Mouse (Mus musculus) myocyte (in vitro differentiated cells): Measurements from ENCODE around the gene Tyw5. TPM values are rescaled to one million over a fixed set of nuclear protein-coding genes. Genes with fewer than 3 reads are reported as not detected.

ENCODE experiments used
- H3K27me3 ChIP-seq: one replicate; pipeline ENCODE4 v1.6.1; 2011; ENCODE audit not compliant: control insufficient read depth, insufficient read depth, insufficient read length
- H3K36me3 ChIP-seq: one replicate; pipeline ENCODE4 v1.6.1; 2011; ENCODE audit not compliant: control insufficient read depth, insufficient read depth
- H3K4me2 ChIP-seq: one replicate; pipeline ENCODE4 v1.6.1; 2011; ENCODE audit warnings: low read depth, control low read depth
- H3K4me3 ChIP-seq: one replicate; pipeline ENCODE4 v1.5.1; 2011; ENCODE audit warnings: mild to moderate bottlenecking, control low read depth, moderate library complexity
- H3K79me2 ChIP-seq: one replicate; pipeline ENCODE4 v1.6.1; 2011; ENCODE audit not compliant: control insufficient read depth, insufficient read depth
- H3ac ChIP-seq: one replicate; pipeline ENCODE4 v1.6.1; 2011; ENCODE audit not compliant: control insufficient read depth, insufficient read length
- CEBPB ChIP-seq: IDR thresholded peaks from 2 replicates; pipeline ENCODE4 v1.6.1; 2011; ENCODE audit warnings: mild to moderate bottlenecking, moderate library complexity; ENCODE audit not compliant: poor library complexity, insufficient read depth, severe bottlenecking
- E2F4 ChIP-seq: IDR thresholded peaks from one replicate; pipeline ENCODE4 v1.6.1; 2011; ENCODE audit warnings: mild to moderate bottlenecking, control low read depth, moderate library complexity; ENCODE audit not compliant: insufficient read depth
- MAX ChIP-seq: IDR thresholded peaks from one replicate; pipeline ENCODE4 v1.6.1; 2011; ENCODE audit warnings: low read depth, mild to moderate bottlenecking, control low read depth
- MYOD1 ChIP-seq, 3 experiments: IDR thresholded peaks; one replicate each; pipeline ENCODE4 v1.6.1; 2011; ENCODE audit warnings: control low read depth in 2 of 3, low read depth in 2 of 3, mild to moderate bottlenecking in 2 of 3, moderate library complexity in 1 of 3; ENCODE audit not compliant: insufficient read length in 2 of 3, control insufficient read depth in 1 of 3
- MYOG ChIP-seq, 3 experiments: IDR thresholded peaks; one replicate each; pipeline ENCODE4 v1.6.1; 2011; ENCODE audit warnings: control low read depth in 2 of 3, low read depth in 2 of 3, mild to moderate bottlenecking in 2 of 3; ENCODE audit not compliant: insufficient read length in 2 of 3, control insufficient read depth in 1 of 3, insufficient read depth in 1 of 3
- POLR2A ChIP-seq: IDR thresholded peaks from one replicate; pipeline ENCODE4 v1.6.1; 2011; ENCODE audit warnings: low read depth, mild to moderate bottlenecking, control low read depth, moderate library complexity; ENCODE audit not compliant: insufficient read length
- POLR2AphosphoS2 ChIP-seq: IDR thresholded peaks from one replicate; pipeline ENCODE4 v1.6.1; 2011; ENCODE audit warnings: low read depth, control low read depth; ENCODE audit not compliant: insufficient read length
- REST ChIP-seq: IDR thresholded peaks from one replicate; pipeline ENCODE4 v1.6.1; 2011; ENCODE audit warnings: mild to moderate bottlenecking, control low read depth, moderate library complexity; ENCODE audit not compliant: insufficient read depth, insufficient read length
- SRF ChIP-seq: IDR thresholded peaks from one replicate; pipeline ENCODE4 v1.6.1; 2011; ENCODE audit warnings: low read depth; ENCODE audit not compliant: control insufficient read depth, insufficient read length
- TCF12 ChIP-seq: IDR thresholded peaks from one replicate; pipeline ENCODE4 v1.6.1; 2011; ENCODE audit warnings: mild to moderate bottlenecking, control low read depth; ENCODE audit not compliant: poor library complexity, insufficient read depth, severe bottlenecking
- TCF3 ChIP-seq: IDR thresholded peaks from one replicate; pipeline ENCODE4 v1.6.1; 2011; ENCODE audit warnings: low read depth, control low read depth; ENCODE audit not compliant: insufficient read length
- USF1 ChIP-seq: IDR thresholded peaks from one replicate; pipeline ENCODE4 v1.6.1; 2011; ENCODE audit warnings: low read depth, mild to moderate bottlenecking, control low read depth, moderate library complexity
- polyA plus RNA-seq: library from polyadenylated mRNA; unstranded; fragments of >200 nt; fragmentation: generic; extraction: Trizol; gene quantifications from one replicate; pipeline ENCODE4 v1.2.1, GENCODE M21; 2012; ENCODE audit warnings: missing spikeins

The Tyw5 gene
- polyA plus RNA-seq, 1 experiment: 6.4 TPM

- Histone ChIP-seq H3K36me3 (no peaks in the 10 kb centered on the region), H3K27me3 (no peaks in the 10 kb centered on the region), H3K79me2 (no peaks in the 10 kb centered on the region), H3K4me2 (no peak overlapping the region), H3K4me3 (no peak overlapping the region), H3ac (no peak overlapping the region)
- TF ChIP-seq TCF12 (no peak), CEBPB (no peak), POLR2AphosphoS2 (no peak), REST (no peak), MAX (no peak), TCF3 (no peak), E2F4 (no peak), MYOG (IDR thresholded peaks at IDR 0.05; ENCODE audit: control insufficient read depth in 1 of 3, insufficient read depth in 1 of 3, insufficient read length in 2 of 3, low read depth in 2 of 3) (no peak), USF1 (no peak), MYOD1 (IDR thresholded peaks at IDR 0.05; ENCODE audit: control insufficient read depth in 1 of 3, insufficient read length in 2 of 3, low read depth in 2 of 3) (no peak), POLR2A (no peak), SRF (no peak)
Observed at GRCm38 (mm10) chr1:57423696-57424095, 16.8 kb upstream of the Tyw5 start.

- Histone ChIP-seq H3K4me2 (no peak overlapping the region), H3K79me2 (peaks cover 17% of the 10 kb centered on the region), H3K4me3 (no peak overlapping the region), H3ac (no peak overlapping the region), H3K27me3 (no peaks in the 10 kb centered on the region), H3K36me3 (peaks cover 57% of the 10 kb centered on the region)
- TF ChIP-seq POLR2AphosphoS2: no peak
- TF ChIP-seq TCF3: no peak
- TF ChIP-seq TCF12: no peak
- TF ChIP-seq POLR2A: no peak
- TF ChIP-seq REST: no peak
- no peak for TF ChIP-seq MYOD1 (IDR thresholded peaks at IDR 0.05; ENCODE audit: control insufficient read depth in 1 of 3, insufficient read length in 2 of 3, low read depth in 2 of 3)
- TF ChIP-seq USF1: no peak
- no peak for TF ChIP-seq MAX
Observed at GRCm38 (mm10) chr1:57413397-57413796, 6.5 kb upstream of the Tyw5 start.

- H3K36me3 ChIP-seq: peaks cover 22% of the 10 kb centered on the region
- no peak overlapping the region for H3ac ChIP-seq
- peaks cover 56% of the 10 kb centered on the region for H3K79me2 ChIP-seq
- H3K4me2 ChIP-seq: no peak overlapping the region
- no peak overlapping the region for H3K4me3 ChIP-seq
- no peak for TF ChIP-seq POLR2AphosphoS2
- no peak for TF ChIP-seq POLR2A
- TF ChIP-seq USF1: no peak
- no peak for TF ChIP-seq SRF
- TF ChIP-seq TCF12: no peak
- TF ChIP-seq E2F4: no peak
- TF ChIP-seq MAX: no peak
- no peak for TF ChIP-seq MYOG (IDR thresholded peaks at IDR 0.05; ENCODE audit: control insufficient read depth in 1 of 3, insufficient read depth in 1 of 3, insufficient read length in 2 of 3, low read depth in 2 of 3)
- no peak for TF ChIP-seq TCF3
- TF ChIP-seq REST: no peak
- no peaks in the 10 kb centered on the region for H3K27me3 ChIP-seq
Observed at GRCm38 (mm10) chr1:57408994-57409393, 2.1 kb upstream of the Tyw5 start.

GRCm38 (mm10) chr1:57402116-57402515 is 4.8 kb downstream of the Tyw5 start:
- no peak overlapping the region for H3K4me3 ChIP-seq
- no peak overlapping the region for H3K4me2 ChIP-seq
- TF ChIP-seq USF1 (no peak), CEBPB (no peak), MAX (no peak), POLR2AphosphoS2 (no peak), TCF12 (no peak), POLR2A (no peak), TCF3 (no peak)
- H3K27me3 ChIP-seq: no peaks in the 10 kb centered on the region
- H3ac ChIP-seq: no peak overlapping the region
- peaks cover 3% of the 10 kb centered on the region for H3K36me3 ChIP-seq
- H3K79me2 ChIP-seq: peaks cover 37% of the 10 kb centered on the region

GRCm38 (mm10) chr1:57400877-57401276 is 6.0 kb downstream of the Tyw5 start:
- no peak overlapping the region for H3K4me2 ChIP-seq

More at GRCm38 (mm10) chr1:57400877-57401276, 6.0 kb downstream of the Tyw5 start:
- no peaks in the 10 kb centered on the region for H3K27me3 ChIP-seq
- peaks cover 10% of the 10 kb centered on the region for H3K36me3 ChIP-seq
- TF ChIP-seq MAX (no peak), SRF (no peak), TCF12 (no peak), MYOD1 (IDR thresholded peaks at IDR 0.05; ENCODE audit: control insufficient read depth in 1 of 3, insufficient read length in 2 of 3, low read depth in 2 of 3) (no peak), E2F4 (no peak)
- no peak overlapping the region for H3K4me3 ChIP-seq
- H3ac ChIP-seq: no peak overlapping the region
- H3K79me2 ChIP-seq: peaks cover 29% of the 10 kb centered on the region
